Mouse (Mus musculus): ENCODE results near the gene Itgae.

Gene Itgae

GRCm38 (mm10) chr11:73090283-73090682 lies at the start of gene Itgae:
TSS of gene Itgae (plus strand) at chr11:73090583.
- DNase-seq (ENCODE audit: low spot score) = no peak

- DNase-seq (ENCODE audit: low spot score) = no peak
Measured at GRCm38 (mm10) chr11:73044229-73044755, 46.1 kb upstream of the Itgae start.

- no peak for DNase-seq (ENCODE audit: low spot score)
Measured at GRCm38 (mm10) chr11:73044789-73045188, 45.6 kb upstream of the Itgae start.

DNA sequence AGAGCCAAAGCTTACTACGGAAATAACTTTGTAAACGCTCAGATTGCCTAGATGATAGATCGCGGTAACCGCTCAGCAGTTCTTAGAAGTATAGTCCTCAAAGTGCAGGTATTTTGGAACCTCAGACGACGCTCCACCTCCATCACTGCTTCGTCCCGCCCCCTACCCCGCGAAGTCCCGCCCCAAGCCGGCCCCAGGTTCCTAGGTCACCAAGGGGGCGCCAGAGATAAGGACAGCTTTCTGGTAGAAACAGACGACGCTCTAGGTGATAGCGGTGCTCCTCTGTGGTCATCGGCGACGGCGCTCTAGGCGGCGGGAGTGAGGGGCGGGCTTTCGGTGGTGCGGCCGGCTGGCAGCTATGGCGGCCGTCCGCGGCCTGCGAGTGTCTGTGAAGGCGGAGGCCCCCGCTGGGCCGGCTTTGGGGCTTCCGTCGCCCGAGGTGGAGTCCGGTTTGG lies 42.8 kb upstream of the Itgae start, which contains the start of gene Ncbp3:
Ncbp3 (plus strand) TSS at position 242 of the 455 bp plus-strand sequence.
- DNase-seq (ENCODE audit: low spot score) = peak; percentile 95

- DNase-seq (ENCODE audit: low spot score) = no peak
Measured at GRCm38 (mm10) chr11:73048030-73048876, 42.1 kb upstream of the Itgae start.

DNA sequence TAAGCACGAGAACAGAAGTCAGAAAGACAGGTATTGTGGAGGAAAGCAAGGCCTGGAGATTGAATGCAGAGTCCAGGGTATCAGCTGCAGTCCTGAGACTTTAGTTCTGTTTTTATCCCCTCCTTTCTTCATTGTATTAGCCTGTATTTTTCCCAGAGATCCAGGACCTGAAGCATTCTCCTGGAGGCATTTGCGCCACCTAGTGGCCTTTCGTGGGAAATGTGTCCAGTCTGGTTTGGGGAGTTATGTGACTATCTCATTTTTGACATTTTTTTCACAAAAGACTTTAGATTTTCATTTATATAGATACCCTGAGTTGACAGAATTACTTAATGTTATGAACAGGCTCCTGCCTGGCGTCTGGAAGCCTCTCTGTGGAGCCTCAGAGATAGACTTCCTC lies 41.0 kb upstream of the Itgae start:
- peak; percentile 63 for DNase-seq (ENCODE audit: low spot score)

DNA sequence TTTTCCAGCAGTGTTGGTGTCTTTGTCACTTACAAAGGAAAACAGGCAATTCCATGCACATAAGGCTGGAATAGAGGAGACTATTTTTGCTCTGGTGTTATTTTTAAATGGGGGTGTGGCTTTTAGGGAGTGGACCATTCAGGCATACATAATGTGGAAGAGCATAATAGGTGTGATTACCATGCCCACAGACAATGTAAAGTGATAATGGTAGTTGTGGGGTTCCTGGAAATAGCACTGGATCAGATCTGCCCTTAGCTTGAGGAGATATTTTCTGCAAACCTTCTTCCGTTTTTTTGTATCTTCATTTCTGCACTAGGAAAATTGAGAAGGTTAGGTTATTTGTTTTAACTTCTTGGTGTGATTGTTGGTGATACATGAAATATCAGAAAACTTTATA lies 37.6 kb upstream of the Itgae start:
- DNase-seq (ENCODE audit: low spot score) = no peak

GRCm38 (mm10) chr11:73057701-73058100 lies 32.7 kb upstream of the Itgae start:
- DNase-seq (ENCODE audit: low spot score) = no peak

DNA sequence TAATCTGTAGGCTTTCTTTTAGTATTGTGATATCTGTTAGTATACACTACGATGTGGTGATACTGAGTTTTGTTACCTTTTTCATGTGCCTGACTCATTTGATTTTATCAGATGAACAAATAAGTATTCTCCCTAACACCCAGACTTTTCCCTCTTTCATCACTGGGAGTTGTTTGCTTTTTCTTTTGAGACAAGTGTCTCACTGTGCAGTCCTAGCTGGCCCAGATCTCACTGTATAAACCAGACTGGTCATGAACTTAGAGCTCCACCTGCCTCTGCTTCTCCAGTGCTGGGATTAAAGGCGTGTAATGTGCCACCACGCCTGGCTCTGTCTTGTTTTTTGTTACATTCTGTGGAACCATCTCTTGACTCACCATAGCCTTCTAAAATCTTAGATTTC lies 30.8 kb upstream of the Itgae start:
- DNase-seq (ENCODE audit: low spot score) = no peak

GRCm38 (mm10) chr11:73061413-73061812 lies 29.0 kb upstream of the Itgae start:
- no peak for DNase-seq (ENCODE audit: low spot score)

DNA sequence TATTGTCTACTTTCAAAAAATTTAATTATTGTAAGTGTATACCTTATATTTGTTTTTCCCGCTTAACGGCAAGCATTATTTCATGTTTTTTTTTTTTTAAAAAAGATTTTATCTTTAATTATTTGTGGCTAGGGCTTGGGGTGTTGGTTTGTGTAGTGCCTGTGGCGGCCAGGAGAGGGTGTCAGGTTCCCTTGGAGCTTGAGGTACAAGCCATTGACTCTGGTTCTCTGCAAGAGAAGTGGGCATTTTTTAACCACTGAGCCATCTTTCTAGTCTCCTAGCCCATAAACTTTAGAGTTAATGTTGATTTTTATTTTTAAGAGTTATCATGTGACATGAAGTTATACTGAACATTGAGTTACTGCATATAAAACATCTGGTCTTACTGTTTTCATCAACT lies 18.5 kb upstream of the Itgae start:
- peak; percentile 16 for DNase-seq (ENCODE audit: low spot score)

GRCm38 (mm10) chr11:73076295-73076694 lies 14.1 kb upstream of the Itgae start:
- DNase-seq (ENCODE audit: low spot score) = no peak

DNA sequence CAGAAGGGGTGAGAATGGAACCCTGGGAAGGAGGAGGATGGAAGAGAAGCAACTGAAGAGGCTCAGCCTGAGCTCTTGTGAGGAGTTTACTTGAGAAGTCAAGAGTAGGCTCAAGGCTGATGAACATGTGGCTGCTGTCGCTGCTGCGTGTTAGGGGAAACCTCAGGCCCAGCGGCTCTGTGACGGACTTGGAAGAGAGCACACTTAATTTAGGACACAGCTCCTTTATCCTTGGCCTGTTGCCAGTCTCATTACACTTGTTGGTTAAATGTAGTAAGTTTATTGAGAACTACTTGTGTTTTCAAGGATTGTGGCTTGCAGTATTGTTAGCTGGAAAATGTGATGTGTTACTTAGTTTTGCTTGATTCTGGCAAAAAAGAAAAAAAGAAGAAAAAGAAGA lies 13.7 kb upstream of the Itgae start:
- DNase-seq (ENCODE audit: low spot score) = no peak

GRCm38 (mm10) chr11:73077211-73077720 lies 13.1 kb upstream of the Itgae start:
- no peak for DNase-seq (ENCODE audit: low spot score)

DNA sequence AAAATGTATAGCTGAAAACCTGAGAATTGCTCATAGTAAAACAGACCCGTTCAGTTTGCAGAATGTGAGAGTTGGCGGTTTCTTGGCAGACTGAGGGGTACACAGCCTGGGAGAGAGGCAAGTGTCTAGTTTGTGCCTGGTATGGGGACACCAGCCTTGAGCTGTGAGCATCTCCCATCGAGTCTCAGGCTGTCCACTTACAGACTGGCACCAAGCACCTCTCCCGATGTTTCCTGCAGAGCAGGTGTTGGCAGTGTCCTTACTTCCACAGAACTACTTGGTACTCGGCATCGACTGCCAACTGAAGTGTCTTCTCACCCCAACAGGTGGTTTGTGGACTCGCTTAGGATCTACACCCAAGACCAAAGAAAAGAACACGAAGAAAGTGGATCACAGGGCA lies 11.8 kb upstream of the Itgae start:
- DNase-seq (ENCODE audit: low spot score) = no peak

DNA sequence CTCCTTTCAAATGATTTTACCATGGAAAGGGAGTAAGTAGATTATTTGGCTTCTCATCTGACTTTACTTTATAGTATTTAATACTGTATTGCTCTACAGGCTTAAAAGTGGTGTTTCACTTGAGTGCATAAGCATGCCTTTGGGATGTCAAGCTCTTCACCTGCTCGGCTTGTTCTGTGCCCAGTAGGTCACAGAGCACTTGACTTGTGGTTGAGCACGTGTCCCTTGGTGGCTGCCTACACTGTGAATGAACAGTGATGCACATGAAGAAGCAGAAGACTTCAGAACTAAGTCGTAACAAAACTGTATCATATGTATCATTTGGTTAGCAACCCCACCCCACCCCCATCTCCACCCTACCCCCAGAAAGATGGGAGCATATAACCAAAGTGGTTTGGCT lies 10.1 kb upstream of the Itgae start:
- DNase-seq (ENCODE audit: low spot score) = no peak

DNA sequence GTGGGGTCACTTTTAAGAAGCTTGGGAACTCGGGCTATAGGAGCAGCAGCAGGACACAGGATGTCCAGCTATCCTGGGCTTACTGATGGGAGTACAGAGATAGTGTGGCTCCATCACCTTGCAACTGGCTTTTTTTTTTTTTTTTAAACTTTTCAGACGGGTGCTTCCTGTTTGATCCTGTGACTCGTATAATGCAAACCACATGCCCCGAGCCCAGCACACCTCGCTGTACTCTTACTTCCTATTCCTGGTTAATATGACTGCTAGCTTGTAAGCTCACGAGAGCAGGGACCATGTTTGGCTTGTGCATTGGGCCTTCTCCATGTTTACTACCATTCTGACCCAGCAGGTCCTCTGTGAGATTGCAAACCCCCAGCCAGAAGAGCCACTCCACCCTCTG lies 6.1 kb upstream of the Itgae start:
- DNase-seq (ENCODE audit: low spot score) = no peak

GRCm38 (mm10) chr11:73084804-73085231 lies 5.6 kb upstream of the Itgae start:
- DNase-seq (ENCODE audit: low spot score) = peak; percentile 14

GRCm38 (mm10) chr11:73085391-73085790 lies 5.0 kb upstream of the Itgae start:
- no peak for DNase-seq (ENCODE audit: low spot score)

DNA sequence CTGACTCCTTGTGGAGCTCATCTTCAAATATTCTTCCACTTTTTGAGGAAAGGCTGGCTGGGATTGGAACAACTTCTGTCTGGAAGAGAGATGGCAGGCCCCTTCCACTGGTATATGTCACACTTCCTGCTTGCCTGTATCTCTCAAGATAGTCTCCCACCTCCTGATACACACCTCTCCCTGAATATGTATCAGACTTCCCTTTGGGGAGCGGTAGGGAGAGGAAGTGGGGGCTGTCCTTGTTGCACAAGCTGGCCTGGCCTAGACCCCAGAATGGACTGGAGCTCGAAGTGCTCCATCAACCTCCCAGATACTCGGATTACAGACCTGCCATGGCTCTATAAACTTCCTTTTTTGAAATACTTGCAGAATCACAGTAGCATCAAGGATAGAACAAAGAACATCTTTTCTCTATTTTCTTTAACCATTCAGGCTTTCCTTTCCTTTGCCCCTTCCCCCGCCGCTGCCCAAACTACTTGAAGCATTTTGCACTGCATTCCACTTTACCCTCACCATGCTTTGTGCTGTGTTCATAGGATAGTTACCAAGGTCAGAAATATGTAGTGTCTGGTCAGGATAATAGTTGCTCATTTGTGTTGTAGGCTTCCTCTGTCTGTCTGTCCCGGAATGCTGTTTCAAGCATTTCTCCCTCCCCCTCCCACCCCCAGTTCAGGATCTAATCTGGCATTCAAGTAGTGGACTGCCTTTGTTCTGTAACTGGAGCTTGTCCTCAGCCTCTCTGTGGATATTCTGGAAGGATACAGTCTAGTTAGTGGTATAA lies 2.5 kb upstream of the Itgae start:
- no peak for DNase-seq (ENCODE audit: low spot score)

GRCm38 (mm10) chr11:73090826-73091225 lies 443 bp downstream of the Itgae start:
- no peak for DNase-seq (ENCODE audit: low spot score)

GRCm38 (mm10) chr11:73092057-73092456 lies 1.7 kb downstream of the Itgae start:
- peak; percentile 16 for DNase-seq (ENCODE audit: low spot score)

DNA sequence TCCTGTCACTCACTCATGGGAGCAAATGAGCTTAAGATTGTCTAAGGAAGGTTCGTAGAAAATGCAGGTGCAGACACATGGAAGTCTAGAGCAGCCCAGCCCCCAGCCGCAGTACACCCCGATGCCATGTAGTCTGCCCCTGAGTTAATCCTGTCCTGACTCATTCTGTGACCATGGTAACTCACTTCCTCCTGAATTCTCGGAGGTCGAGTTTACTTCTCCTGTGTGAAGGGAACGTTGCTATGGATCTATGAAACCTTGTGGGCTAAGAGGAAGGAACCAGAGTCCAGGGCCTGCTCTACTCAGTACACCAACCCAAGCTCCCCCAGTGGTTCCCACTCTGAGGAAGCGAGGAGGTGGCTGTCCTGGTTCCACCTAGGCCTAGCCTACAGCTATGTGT lies 2.5 kb downstream of the Itgae start:
- no peak for DNase-seq (ENCODE audit: low spot score)
